ENCODE assay signal across 25 mouse cellular contexts in the genomic region with DNA sequence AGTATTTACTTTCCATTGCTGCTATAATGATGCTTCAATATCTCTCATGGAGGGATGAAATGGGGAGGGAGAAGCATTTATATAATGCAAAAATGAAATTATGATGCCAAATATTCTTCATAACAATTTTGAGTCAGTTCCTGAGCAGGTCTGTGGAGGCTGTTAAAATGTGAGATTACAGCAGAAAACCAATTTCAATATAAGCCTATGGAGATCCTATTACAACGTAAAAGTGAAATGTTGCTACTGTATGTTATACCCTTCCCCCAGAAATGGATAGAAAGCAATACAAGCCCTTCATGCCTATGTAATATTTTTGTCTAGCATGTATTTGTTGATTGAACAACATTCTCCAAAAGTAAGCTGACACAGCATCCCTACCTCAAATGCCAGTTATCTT.
"Had no signal": no experiment of that assay in that cellular context is flagged by ENCODE, and none has a peak within 500 bp of the region (broad histone marks: within the 10 kb centered on the region; RNA-seq: fewer than 3 reads in every experiment).

No protein-coding gene starts in this region.

- H3K27me3 ChIP-seq: heart, embryonic 13.5 days; heart, embryonic 15.5 days; hindbrain, embryonic 13.5 days; hindbrain, embryonic 15.5 days; kidney, embryonic 15.5 days; limb, embryonic 13.5 days; limb, embryonic 15.5 days; liver, embryonic 12.5 days had no signal

- H3K27ac ChIP-seq: gastrocnemius, adult 2 months; heart, embryonic 13.5 days; heart, embryonic 15.5 days; hindbrain, embryonic 13.5 days; hindbrain, embryonic 15.5 days; hindbrain, postnatal 0 days; kidney, embryonic 15.5 days; kidney, postnatal 0 days; limb, embryonic 13.5 days; limb, embryonic 15.5 days; liver, embryonic 12.5 days; liver, embryonic 14.5 days had no signal

- H3K36me3 ChIP-seq: heart, embryonic 13.5 days; heart, embryonic 15.5 days; hindbrain, embryonic 13.5 days; hindbrain, embryonic 15.5 days; kidney, embryonic 15.5 days; limb, embryonic 13.5 days; limb, embryonic 15.5 days; liver, embryonic 12.5 days had no signal

- ATAC-seq: hindbrain, postnatal 0 days; intestine, embryonic 16.5 days; liver, embryonic 12.5 days had no signal

- H3K4me3 ChIP-seq: gastrocnemius, adult 2 months; heart, embryonic 13.5 days; heart, embryonic 15.5 days; hindbrain, embryonic 13.5 days; hindbrain, embryonic 15.5 days; kidney, embryonic 15.5 days; limb, embryonic 13.5 days; limb, embryonic 15.5 days; liver, embryonic 12.5 days had no signal

- DNase-seq: gastrocnemius, adult 2 months; gastrocnemius, postnatal 10 days; gastrocnemius, postnatal 25 days; heart, adult 18-20 months; heart, postnatal 14 days; heart, postnatal 36 days; kidney, adult 11 months; kidney, adult 2 months; kidney, adult 9 months; kidney, postnatal 14 days; kidney, postnatal 36 days; left cerebral cortex, postnatal 4 days had no signal

- H3K4me1 ChIP-seq: heart, embryonic 13.5 days; heart, embryonic 15.5 days; hindbrain, embryonic 13.5 days; hindbrain, embryonic 15.5 days; kidney, embryonic 15.5 days; limb, embryonic 13.5 days; limb, embryonic 15.5 days; liver, embryonic 12.5 days had no signal

- H3K9ac ChIP-seq: heart, embryonic 13.5 days; heart, embryonic 15.5 days; hindbrain, embryonic 13.5 days; hindbrain, embryonic 15.5 days; kidney, embryonic 15.5 days; limb, embryonic 13.5 days; limb, embryonic 15.5 days; liver, embryonic 12.5 days; liver, embryonic 14.5 days had no signal

- H3K9me3 ChIP-seq: heart, embryonic 13.5 days; heart, embryonic 15.5 days; hindbrain, embryonic 13.5 days; hindbrain, embryonic 15.5 days; kidney, embryonic 15.5 days; limb, embryonic 13.5 days; limb, embryonic 15.5 days; liver, embryonic 12.5 days had no signal

- H3K4me2 ChIP-seq: heart, embryonic 11.5 days; heart, embryonic 13.5 days; heart, embryonic 15.5 days; hindbrain, embryonic 13.5 days; hindbrain, embryonic 15.5 days; kidney, embryonic 15.5 days; limb, embryonic 13.5 days; limb, embryonic 15.5 days; liver, embryonic 12.5 days had no signal
